Comparison of ENCODE assay signal across 8 mouse cellular contexts in genomic region chr11:52359686-52360470, GRCm38 (mm10). TPM values are rescaled to one million over a fixed set of nuclear protein-coding genes. Genes with fewer than 3 reads are reported as not detected.
DNase-seq lines count a peak whose midpoint lies in the region; ATAC-seq lines count a peak whose summit lies in the region.

No protein-coding gene starts in this region.

- WGBS in heart, embryonic 11.5 days (ENCODE audit: insufficient replicate concordance) = 11% methylated on average over 22 of the region's 22 CpGs
- WGBS in midbrain, embryonic 11.5 days = 14% methylated on average over 22 of the region's 22 CpGs

- H3K36me3 ChIP-seq in heart, embryonic 11.5 days (ENCODE audit: control insufficient read depth, insufficient read depth, low read length) = no peaks in the 10 kb centered on the region
- no peaks in the 10 kb centered on the region for H3K36me3 ChIP-seq in midbrain, embryonic 11.5 days (ENCODE audit: control insufficient read depth, insufficient read depth, low read length)

- peak overlapping the region; percentile 94 for H3K27ac ChIP-seq in heart, embryonic 11.5 days (ENCODE audit: low read depth, low read length)
- H3K27ac ChIP-seq in midbrain, embryonic 11.5 days (ENCODE audit: low read depth, low read length) = peak overlapping the region; percentile 73

- DNase-seq in kidney, adult 8-10 months = peak; percentile 80 to 81
- no peak for DNase-seq in kidney, postnatal 14 days
- DNase-seq in c-Kit-positive CD71-positive TER-119-positive erythroid progenitor cells, embryonic 14.5 days (ENCODE audit: low spot score) = peak; percentile 53
- DNase-seq in left cerebral cortex, postnatal 4 days = peak; percentile 23
- DNase-seq in midbrain, embryonic 11.5 days (ENCODE audit: low spot score, missing footprints) = peak; percentile 90
- DNase-seq in layer of hippocampus, postnatal 10 days (ENCODE audit: low spot score in 2 of 2) = no peak
- DNase-seq in layer of hippocampus, adult 9-10 months (ENCODE audit: low spot score) = no peak

- peak overlapping the region; percentile 83 for H3K4me3 ChIP-seq in heart, embryonic 11.5 days (ENCODE audit: low read depth, low read length)
- H3K4me3 ChIP-seq in midbrain, embryonic 11.5 days (ENCODE audit: low read depth, low read length) = peak overlapping the region; percentile 86

- no peaks in the 10 kb centered on the region for H3K27me3 ChIP-seq in heart, embryonic 11.5 days (ENCODE audit: control insufficient read depth, insufficient read depth, low read length)
- no peaks in the 10 kb centered on the region for H3K27me3 ChIP-seq in midbrain, embryonic 11.5 days (ENCODE audit: control insufficient read depth, insufficient read depth, low read length)

- H3K9me3 ChIP-seq in heart, embryonic 11.5 days (replicated peaks; ENCODE audit: control insufficient read depth, low read length) = no peaks in the 10 kb centered on the region
- H3K9me3 ChIP-seq in midbrain, embryonic 11.5 days (ENCODE audit: control insufficient read depth, low read length) = no peaks in the 10 kb centered on the region

- H3K4me2 ChIP-seq in heart, embryonic 11.5 days = peak overlapping the region; percentile 78
- H3K4me2 ChIP-seq in midbrain, embryonic 11.5 days = peak overlapping the region; percentile 73

- ATAC-seq in heart, embryonic 11.5 days (replicated peaks; ENCODE audit: insufficient number of reproducible peaks, low FRiP score, low TSS enrichment) = no peak
- ATAC-seq in midbrain, embryonic 11.5 days (ENCODE audit: low FRiP score) = peak; percentile 25; the same call in 1 of the 2 replicates

- H3K9ac ChIP-seq in heart, embryonic 11.5 days (ENCODE audit: low read depth, low read length) = peak overlapping the region; percentile 97
- peak overlapping the region; percentile 97 for H3K9ac ChIP-seq in midbrain, embryonic 11.5 days (ENCODE audit: low read length)

- intact Hi-C loops in left cerebral cortex, postnatal 4 days (cut with DNase I) = no loop called here

- H3K4me1 ChIP-seq in heart, embryonic 11.5 days (ENCODE audit: control insufficient read depth, insufficient read depth, low read length) = peaks cover 35% of the 10 kb centered on the region
- peaks cover 7% of the 10 kb centered on the region for H3K4me1 ChIP-seq in midbrain, embryonic 11.5 days (ENCODE audit: control insufficient read depth, insufficient read depth, low read length)

RNA-seq across cellular contexts. Expression of gene Vdac1, which starts 0.8 kb away (rescaled TPM):
- 346 and 407 TPM in 2 replicates for polyA plus RNA-seq in heart, embryonic 11.5 days (2014; fragmentation: Nextera tagmentation; extraction: Ambion mirVana)
- 100 to 1,000 TPM; 438 to 456 TPM for total RNA-seq in left cerebral cortex, postnatal 4 days (2021)
- polyA plus RNA-seq in midbrain, embryonic 11.5 days (2014; fragmentation: Nextera tagmentation; extraction: Ambion mirVana) = 209 and 210 TPM in 2 replicates
- total RNA-seq in layer of hippocampus, postnatal 10 days (2021) = 100 to 1,000 TPM; 546 to 556 TPM

RNA-seq across cellular contexts. Expression of gene 9530068E07Rik, which starts 36.4 kb away (rescaled TPM):
- polyA plus RNA-seq in heart, embryonic 11.5 days (2014; fragmentation: Nextera tagmentation; extraction: Ambion mirVana) = 211 and 244 TPM in 2 replicates
- total RNA-seq in left cerebral cortex, postnatal 4 days (2021) = 10 to 100 TPM; 69.0 to 69.2 TPM
- 178 and 193 TPM in 2 replicates for polyA plus RNA-seq in midbrain, embryonic 11.5 days (2014; fragmentation: Nextera tagmentation; extraction: Ambion mirVana)
- 10 to 100 TPM; 78.7 to 81.4 TPM for total RNA-seq in layer of hippocampus, postnatal 10 days (2021)

Comparison
In these comparisons a context has a peak if more than half of its experiments do, and no peak if none do; other contexts are left out.
1. DNase-seq: peak in kidney, adult 8-10 months (2 of 2), c-Kit-positive CD71-positive TER-119-positive erythroid progenitor cells, embryonic 14.5 days (single experiment), left cerebral cortex, postnatal 4 days (single experiment) and midbrain, embryonic 11.5 days (single experiment); none in kidney, postnatal 14 days (single experiment), layer of hippocampus, postnatal 10 days (0 of 2) and layer of hippocampus, adult 9-10 months (single experiment).